Mouse (Mus musculus) WW6 (cell line): ENCODE measurements around the gene Prss2.
"Not testable (repeated sequence)": the region's sequence is repeated elsewhere in the genome, so short reads cannot be mapped to it uniquely, and the experiment has no call there.

Experiments used
- DNase-seq: peaks from one replicate; pipeline ENCODE4 v3.0.0-alpha.2; 2013; ENCODE audit warnings: low read depth, low spot score

Gene Prss2

GRCm38 (mm10) chr6:41554295-41555169, 32.9 kb downstream of the Prss2 start:
- no peak for DNase-seq

- DNase-seq = no peak
These were observed 34.8 kb downstream of the Prss2 start for GRCm38 (mm10) chr6:41556389-41556788.

- DNase-seq = no peak
These were observed 35.9 kb downstream of the Prss2 start for GRCm38 (mm10) chr6:41557468-41557867.

GRCm38 (mm10) chr6:41558271-41558670, 36.7 kb downstream of the Prss2 start:
- DNase-seq = no peak

- no peak for DNase-seq
These were observed 37.7 kb downstream of the Prss2 start for GRCm38 (mm10) chr6:41559331-41559730.

- DNase-seq = no peak
These were observed 38.7 kb downstream of the Prss2 start for GRCm38 (mm10) chr6:41560273-41560672.

GRCm38 (mm10) chr6:41562598-41562997, 41.0 kb downstream of the Prss2 start:
- no peak for DNase-seq

- not testable (repeated sequence) for DNase-seq
These were observed 41.7 kb downstream of the Prss2 start for GRCm38 (mm10) chr6:41563104-41563951.

GRCm38 (mm10) chr6:41565261-41565660, 43.7 kb downstream of the Prss2 start:
- no peak for DNase-seq

GRCm38 (mm10) chr6:41566965-41567364, 45.4 kb downstream of the Prss2 start:
- DNase-seq = no peak

- no peak for DNase-seq
These were observed 47.5 kb downstream of the Prss2 start for GRCm38 (mm10) chr6:41569078-41569477.
